Mouse (Mus musculus): ENCODE data around the gene Fah. TPM values are rescaled to one million over a fixed set of nuclear protein-coding genes. Genes with fewer than 3 reads are reported as not detected.

The Fah gene
- total RNA-seq (2021): 1 to 10 TPM; 5.4 to 8.2 TPM
- long read RNA-seq, experiment 1, transcript Fah-201 (14 exons, 1,585 nt): major isoform, 5 of 6 reads
- long read RNA-seq, experiment 1, partial matches to known transcripts: 1 of 6 reads
- long read RNA-seq, experiment 1, other reads (novel, unspliced or antisense): 0 of 6 reads
- long read RNA-seq, experiment 2, transcript Fah-201 (14 exons, 1,585 nt): major isoform, 15 of 15 reads
- long read RNA-seq, experiment 2, partial matches to known transcripts: 0 of 15 reads
- long read RNA-seq, experiment 2, other reads (novel, unspliced or antisense): 0 of 15 reads

DNA sequence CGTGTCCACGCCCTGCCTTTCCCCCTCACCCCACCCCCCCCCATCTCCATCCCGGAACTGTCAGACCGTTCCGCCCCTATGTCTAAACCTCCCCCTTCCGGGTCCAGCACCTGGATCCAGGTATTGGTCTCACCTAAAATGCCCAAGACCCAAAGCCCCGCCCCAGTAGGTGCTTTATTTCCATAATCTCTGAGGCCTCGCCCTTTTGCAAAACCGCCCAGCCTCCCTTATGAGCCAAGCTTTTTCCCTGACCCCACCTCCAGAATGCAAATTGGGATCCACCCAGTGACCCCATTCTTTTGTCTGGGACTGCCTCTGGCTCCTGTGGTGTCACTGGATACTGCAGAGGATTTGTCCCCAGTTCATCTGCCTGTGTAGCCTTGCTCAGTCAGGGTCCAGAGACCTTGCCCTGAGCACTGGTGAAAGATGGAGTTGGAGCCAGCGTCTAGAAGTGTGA, at the start of gene Fah:
Gene Fah (minus strand): TSS at position 430 of the 457 bp plus-strand sequence.
- DNase-seq: peak; percentile 29 to 55
- intact Hi-C loops (cut with DNase I): no loop called here

- no peak for DNase-seq
- intact Hi-C loops (cut with DNase I): no loop called here
Measured at GRCm38 (mm10) chr7:84652740-84653139, 46.2 kb upstream of the Fah start.

- no peak for DNase-seq
- intact Hi-C loops (cut with DNase I): no loop called here
Measured at GRCm38 (mm10) chr7:84651987-84652321, 45.4 kb upstream of the Fah start.

DNA sequence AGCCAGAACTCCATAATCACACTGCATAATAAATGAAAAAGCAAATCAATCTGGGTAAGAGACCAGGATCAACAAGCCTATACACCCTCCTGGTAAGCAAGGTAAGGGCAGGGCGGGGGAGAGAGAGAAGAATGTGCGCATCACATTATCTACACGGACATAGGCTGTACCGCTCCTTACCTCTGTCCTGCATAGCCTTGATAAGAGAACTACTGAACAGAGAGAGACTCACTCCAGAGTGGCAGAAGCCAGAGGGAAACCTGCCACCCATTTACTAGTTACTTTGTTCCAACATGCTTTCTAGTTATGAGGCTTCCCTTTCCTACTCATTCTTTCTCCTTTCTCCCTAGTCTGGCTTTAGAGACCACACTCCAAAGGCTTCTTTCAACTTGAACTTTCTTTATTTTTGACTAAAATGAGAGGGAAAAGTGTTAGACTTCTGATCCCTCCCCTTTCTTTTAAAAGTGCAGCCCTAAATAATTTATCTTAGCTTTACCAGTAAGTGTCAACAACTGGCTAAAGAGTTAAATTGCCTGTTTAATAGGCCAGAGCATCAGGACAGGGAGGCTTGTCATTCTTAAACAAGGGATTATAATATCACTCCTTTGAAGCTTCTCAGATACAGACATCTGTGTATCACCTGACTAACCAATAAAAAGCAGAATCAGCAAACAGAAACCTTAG, 44.9 kb upstream of the Fah start:
- no peak for DNase-seq
- intact Hi-C loops (cut with DNase I): no loop called here

GRCm38 (mm10) chr7:84649016-84649415, 42.5 kb upstream of the Fah start:
- intact Hi-C loops (cut with DNase I): no loop called here

DNA sequence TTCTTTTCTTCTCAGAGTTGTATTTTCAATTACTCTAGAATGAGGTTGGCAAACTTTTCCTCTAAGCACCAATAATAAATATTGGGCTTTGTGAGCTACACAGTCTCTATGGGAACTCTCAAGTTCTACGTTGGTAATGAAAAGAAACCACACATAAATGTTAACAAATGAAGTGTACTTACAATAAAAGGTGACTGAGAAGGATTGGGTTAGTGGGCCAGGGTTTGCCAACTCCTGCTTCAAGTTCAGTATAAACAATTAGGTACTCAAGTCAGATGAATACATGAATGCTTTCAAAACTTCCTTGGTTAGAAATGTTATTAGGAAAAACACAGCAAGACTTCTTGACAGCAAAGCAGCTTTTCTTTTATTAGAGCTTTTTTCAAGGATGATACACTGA, 39.7 kb upstream of the Fah start:
- DNase-seq: no peak
- intact Hi-C loops (cut with DNase I): no loop called here

More at GRCm38 (mm10) chr7:84649016-84649415, 42.5 kb upstream of the Fah start:
- DNase-seq: no peak

GRCm38 (mm10) chr7:84643270-84643998, 36.9 kb upstream of the Fah start:
- DNase-seq: no peak
- intact Hi-C loops (cut with DNase I): no loop called here

GRCm38 (mm10) chr7:84642159-84642928, 35.8 kb upstream of the Fah start:
- no peak for DNase-seq
- intact Hi-C loops (cut with DNase I): no loop called here

DNA sequence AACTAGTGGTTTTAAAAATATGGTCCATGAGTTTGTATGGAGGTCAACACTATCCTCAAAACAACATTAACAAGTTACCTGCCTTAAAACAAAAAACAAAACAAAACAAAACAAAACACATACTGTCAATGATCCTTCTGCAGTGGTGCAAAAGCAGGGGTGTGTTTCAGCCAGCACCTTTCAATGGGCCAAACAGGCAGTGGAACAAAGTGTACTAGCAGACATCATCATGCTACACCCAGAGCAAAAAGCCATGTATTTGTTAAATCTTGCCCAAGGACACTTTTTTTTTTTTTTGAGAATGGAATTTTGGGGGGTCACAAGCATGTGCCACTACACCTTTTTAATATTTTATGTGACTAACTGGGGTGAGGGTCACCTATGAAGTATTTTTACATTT, 30.4 kb upstream of the Fah start:
- intact Hi-C loops (cut with DNase I): no loop called here
- DNase-seq: no peak

DNA sequence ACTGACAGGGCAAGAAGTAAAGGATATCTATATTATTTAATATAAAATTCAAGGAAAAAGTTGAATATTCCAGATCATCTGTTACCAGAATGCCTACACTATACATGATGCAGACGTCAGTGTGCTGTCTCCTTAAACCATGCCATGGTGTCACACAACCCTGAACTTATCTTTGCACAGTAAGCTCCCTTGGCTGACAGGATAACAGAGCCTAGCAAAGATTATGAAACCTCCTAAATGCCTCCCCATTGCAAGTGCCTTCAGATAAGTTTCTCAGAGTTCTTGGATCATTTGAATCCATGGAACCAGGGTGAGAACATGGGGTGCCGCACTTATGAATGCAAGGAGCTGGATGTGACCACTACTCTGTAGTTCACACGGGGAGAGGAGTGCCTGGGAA, 25.4 kb upstream of the Fah start:
- no peak for DNase-seq
- intact Hi-C loops (cut with DNase I): no loop called here

DNA sequence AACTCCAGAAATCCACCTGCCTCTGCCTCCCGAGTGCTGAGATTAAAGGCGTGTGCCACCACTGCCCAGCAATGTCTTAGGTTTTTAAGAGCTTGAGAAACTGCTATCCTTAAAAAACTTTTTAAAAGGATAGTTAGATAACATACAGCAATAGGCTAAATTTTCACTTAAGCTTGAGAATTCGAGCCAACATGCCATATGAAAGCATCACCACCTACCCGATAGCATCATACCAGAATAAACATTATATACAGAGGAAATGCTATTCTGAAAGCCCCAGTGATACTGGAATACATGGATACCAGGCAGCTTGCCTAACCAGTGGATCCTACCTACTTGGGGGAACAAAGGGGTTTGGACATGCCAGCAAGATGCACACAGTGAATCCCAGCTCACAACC, 17.2 kb upstream of the Fah start:
- DNase-seq: no peak
- intact Hi-C loops (cut with DNase I): no loop called here

- intact Hi-C loops (cut with DNase I): no loop called here
Measured at GRCm38 (mm10) chr7:84620956-84621355, 14.4 kb upstream of the Fah start.

GRCm38 (mm10) chr7:84618951-84619350, 12.4 kb upstream of the Fah start:
- intact Hi-C loops (cut with DNase I): no loop called here
- no peak for DNase-seq

More at GRCm38 (mm10) chr7:84620956-84621355, 14.4 kb upstream of the Fah start:
- DNase-seq: no peak

DNA sequence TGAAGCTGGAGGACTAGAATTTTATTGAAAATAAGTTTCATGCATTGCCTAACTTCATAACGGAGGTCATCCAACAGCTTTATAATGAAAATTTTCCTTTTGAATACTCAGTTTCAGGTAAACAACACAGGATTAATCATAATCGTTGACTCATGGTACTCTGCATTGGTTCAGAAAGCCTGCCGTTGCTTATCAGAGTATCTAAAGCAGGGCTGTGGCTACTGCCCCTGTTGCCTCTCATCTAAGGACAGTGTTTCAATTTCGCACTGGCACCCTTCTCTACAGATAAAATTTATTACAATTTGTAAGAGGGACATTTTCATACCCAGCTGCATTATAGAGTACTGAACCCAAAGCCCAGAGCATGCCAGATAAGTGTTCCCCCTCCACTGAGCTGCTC, 5.9 kb upstream of the Fah start:
- no peak for DNase-seq
- intact Hi-C loops (cut with DNase I): no loop called here

- no peak for DNase-seq
Measured at GRCm38 (mm10) chr7:84611609-84612008, 5.1 kb upstream of the Fah start.

GRCm38 (mm10) chr7:84605704-84606292, 724 bp downstream of the Fah start:
- intact Hi-C loops (cut with DNase I): no loop called here
- peak; percentile 77 to 79 for DNase-seq

More at GRCm38 (mm10) chr7:84611609-84612008, 5.1 kb upstream of the Fah start:
- intact Hi-C loops (cut with DNase I): no loop called here

DNA sequence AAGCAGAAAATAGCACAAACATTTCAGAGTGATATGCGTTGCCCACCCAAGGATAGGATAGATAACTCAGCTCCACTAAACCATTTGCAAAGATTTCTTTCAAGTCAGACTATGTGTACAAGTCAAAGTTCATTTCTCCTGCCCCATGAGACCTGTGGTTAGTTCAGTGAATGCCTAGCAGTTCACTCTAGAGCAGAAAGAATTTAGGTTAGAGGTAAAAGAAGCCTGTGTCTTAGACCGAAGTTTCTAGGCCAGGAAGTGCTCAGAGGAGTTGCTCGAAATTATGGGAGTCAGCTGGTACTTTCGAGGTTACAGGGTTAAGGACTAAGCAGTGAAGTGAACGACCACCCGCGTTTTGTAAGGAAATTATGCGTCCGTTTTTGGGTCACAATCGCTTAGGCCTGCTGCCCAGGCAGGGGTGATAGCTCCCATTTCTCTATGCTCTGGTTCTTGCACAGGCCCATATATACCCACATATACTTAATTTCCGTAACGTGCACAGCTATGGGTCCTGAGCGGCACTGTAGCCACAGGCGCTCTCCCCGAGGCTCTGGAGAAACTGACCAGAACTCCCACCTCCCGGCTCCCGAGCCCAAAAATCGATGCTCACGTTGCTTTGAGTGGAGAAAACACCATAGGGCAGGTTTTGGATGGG, 1.4 kb downstream of the Fah start:
- intact Hi-C loops (cut with DNase I): no loop called here
- DNase-seq: no peak

GRCm38 (mm10) chr7:84604501-84604900, 2.0 kb downstream of the Fah start:
- intact Hi-C loops (cut with DNase I): no loop called here
- no peak for DNase-seq

DNA sequence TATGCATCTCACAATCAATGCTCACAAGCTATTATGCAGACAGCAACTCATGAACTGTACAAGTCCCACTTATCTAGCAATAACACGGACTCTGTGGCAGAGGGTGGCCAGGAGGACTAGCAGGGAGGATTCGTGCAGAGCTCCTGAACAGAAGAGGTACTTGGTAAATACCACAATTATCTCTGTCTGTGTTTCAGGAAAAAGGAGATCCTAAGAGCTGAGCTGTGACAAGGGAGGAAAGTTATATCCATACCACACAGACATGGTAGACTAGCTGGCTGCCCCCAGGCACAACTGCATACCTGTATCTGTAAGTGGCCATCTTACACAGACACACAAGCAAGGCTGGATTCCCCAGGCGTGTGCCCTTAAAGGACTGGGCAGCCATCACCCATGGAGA, 5.2 kb downstream of the Fah start:
- intact Hi-C loops (cut with DNase I): loop anchor here (2.0 kb wide), 1 partner anchor 87 kb away; the partner anchor contains the start of gene Zfand6
- DNase-seq: no peak

- intact Hi-C loops (cut with DNase I): loop anchor here (2.0 kb wide), 1 partner anchor 88 kb away; the partner anchor contains the start of gene Zfand6
- no peak for DNase-seq
Measured at GRCm38 (mm10) chr7:84600631-84601030, 5.9 kb downstream of the Fah start.

All from heart, postnatal 14 days (tissue).